Mouse (Mus musculus) embryonic facial prominence, embryonic 13.5 days (tissue): Measurements from ENCODE around the gene Efcab9. TPM values are rescaled to one million over a fixed set of nuclear protein-coding genes. Genes with fewer than 3 reads are reported as not detected.
"Not testable (repeated sequence)": the region's sequence is repeated elsewhere in the genome, so short reads cannot be mapped to it uniquely, and the experiment has no call there.

ENCODE experiments used
- ATAC-seq: fragments of 200-750 bp; cut with Nextera tagmentation; 2 replicates; pipeline ENCODE4 v1.8.0; 2017; ENCODE audit warnings: low read depth; ENCODE audit not compliant: insufficient number of reproducible peaks, insufficient read depth, low FRiP score, low TSS enrichment
- H3K27ac ChIP-seq: fragments of 300-500 bp; sonication (generic); 2 replicates; pipeline ENCODE4 v1.5.1; 2015; ENCODE audit warnings: moderate library complexity, mild to moderate bottlenecking, inconsistent platforms
- H3K27me3 ChIP-seq: fragments of 300-500 bp; sonication (generic); 2 replicates; pipeline ENCODE4 v1.6.1; 2015; ENCODE audit warnings: mild to moderate bottlenecking, inconsistent platforms
- H3K36me3 ChIP-seq: fragments of 300-500 bp; sonication (generic); 2 replicates; pipeline ENCODE4 v1.6.1; 2015; ENCODE audit warnings: mild to moderate bottlenecking, inconsistent platforms
- H3K4me1 ChIP-seq: fragments of 300-500 bp; sonication (generic); 2 replicates; pipeline ENCODE4 v1.6.1; 2015; ENCODE audit warnings: inconsistent platforms
- H3K4me2 ChIP-seq: fragments of 300-500 bp; sonication (generic); 2 replicates; pipeline ENCODE4 v1.6.1; 2015; ENCODE audit warnings: moderate library complexity, mild to moderate bottlenecking, inconsistent platforms
- H3K4me3 ChIP-seq: fragments of 300-500 bp; sonication (generic); 2 replicates; pipeline ENCODE4 v1.5.1; 2015; ENCODE audit warnings: mild to moderate bottlenecking, inconsistent platforms
- H3K9ac ChIP-seq: fragments of 300-500 bp; sonication (generic); 2 replicates; pipeline ENCODE4 v1.6.1; 2015; ENCODE audit warnings: mild to moderate bottlenecking, inconsistent platforms
- H3K9me3 ChIP-seq: fragments of 300-500 bp; sonication (generic); 2 replicates; pipeline ENCODE4 v1.6.1; 2016; ENCODE audit warnings: inconsistent platforms
- WGBS: fragments of 180-500 bp; shearing (Covaris S2); methylation state at CpG from one replicate; pipeline ENCODE4 v1.1.7; 2015; ENCODE audit warnings: mixed read lengths; 5-methylcytosine and 5-hydroxymethylcytosine counted together
- polyA plus RNA-seq: library from polyadenylated mRNA; unstranded; fragments of >200 nt; fragmentation: Nextera tagmentation; extraction: Ambion mirVana; gene quantifications from 2 replicates; pipeline ENCODE4 v1.2.1, GENCODE M21; 2015

The Efcab9 gene
- polyA plus RNA-seq, 1 experiment from 2014 or later: not detected

DNA sequence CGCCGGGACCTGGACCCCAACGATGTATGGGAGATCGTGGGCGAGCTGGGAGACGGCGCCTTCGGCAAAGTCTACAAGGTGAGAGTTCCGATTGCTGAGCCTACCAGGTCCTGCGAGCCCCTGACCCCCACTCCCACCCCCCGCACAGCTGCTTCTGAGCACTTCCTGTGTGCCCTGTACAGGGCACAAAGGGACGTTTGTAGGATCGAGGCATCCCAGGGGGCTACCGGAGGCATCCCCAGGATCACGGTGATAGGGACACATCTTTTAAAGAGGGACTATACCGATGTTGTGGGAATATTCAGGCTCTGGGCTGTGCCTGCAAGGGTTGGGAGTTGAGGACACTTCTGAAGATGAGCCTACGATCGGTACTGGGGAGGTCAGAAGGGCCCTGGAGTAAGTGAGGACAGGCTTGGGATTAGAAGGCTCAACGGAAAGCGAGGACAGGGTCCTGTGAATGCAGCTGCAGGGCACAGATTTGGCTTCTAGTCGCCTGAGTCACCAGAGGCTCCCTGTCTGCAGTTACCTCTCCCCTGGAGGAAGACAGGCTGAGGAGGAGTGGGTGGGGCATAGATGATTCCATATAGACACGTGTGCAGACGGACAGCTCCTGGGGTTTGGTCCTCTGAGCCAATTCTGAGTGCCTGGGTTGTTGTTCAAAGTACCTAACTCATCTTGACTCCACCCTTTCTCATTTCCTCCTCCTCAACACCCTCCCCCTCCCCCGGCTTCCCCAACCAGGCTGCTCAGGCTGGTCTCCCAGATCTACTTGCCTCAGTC lies 1.8 kb upstream of the Efcab9 start:
- Histone ChIP-seq H3K4me3 (peak overlapping the region; percentile 66), H3K4me2 (peak overlapping the region; percentile 99), H3K27ac (no peak overlapping the region), H3K9ac (peak overlapping the region; percentile 78), H3K4me1 (peaks cover 17% of the 10 kb centered on the region), H3K9me3 (no peaks in the 10 kb centered on the region), H3K36me3 (no peaks in the 10 kb centered on the region), H3K27me3 (peaks cover 35% of the 10 kb centered on the region)
- WGBS: under 1% methylated on average over 24 of the region's 24 CpGs
- 0 out of 2 replicates have a peak, but pooled peaks have one; percentile 11 for ATAC-seq

- Histone ChIP-seq H3K27me3 (peaks cover 35% of the 10 kb centered on the region), H3K9me3 (no peaks in the 10 kb centered on the region), H3K27ac (no peak within 1 kb of the TSS), H3K36me3 (peaks cover 7% of the 10 kb centered on the region), H3K4me1 (peaks cover 17% of the 10 kb centered on the region), H3K4me3 (peak within 1 kb of the TSS; percentile 66), H3K4me2 (peak within 1 kb of the TSS; percentile 99), H3K9ac (peak within 1 kb of the TSS; percentile 78)
- ATAC-seq: peak; percentile 87
- under 1% methylated on average over 72 of the region's 82 CpGs for WGBS
Observed at GRCm38 (mm10) chr11:32532765-32533481, 1.0 kb upstream of the Efcab9 start, which contains the start of gene Stk10. Gene Stk10, plus strand, starts transcription at chr11:32533305.

- Histone ChIP-seq H3K27ac (no peak overlapping the region), H3K4me1 (peaks cover 17% of the 10 kb centered on the region), H3K4me2 (no peak overlapping the region), H3K9me3 (no peaks in the 10 kb centered on the region), H3K9ac (no peak overlapping the region), H3K4me3 (no peak overlapping the region), H3K36me3 (peaks cover 13% of the 10 kb centered on the region), H3K27me3 (peaks cover 35% of the 10 kb centered on the region)
- WGBS: 57% methylated on average over 1 of the region's 1 CpGs
- no peak for ATAC-seq
Observed at GRCm38 (mm10) chr11:32530151-32530550, 1.7 kb downstream of the Efcab9 start.

DNA sequence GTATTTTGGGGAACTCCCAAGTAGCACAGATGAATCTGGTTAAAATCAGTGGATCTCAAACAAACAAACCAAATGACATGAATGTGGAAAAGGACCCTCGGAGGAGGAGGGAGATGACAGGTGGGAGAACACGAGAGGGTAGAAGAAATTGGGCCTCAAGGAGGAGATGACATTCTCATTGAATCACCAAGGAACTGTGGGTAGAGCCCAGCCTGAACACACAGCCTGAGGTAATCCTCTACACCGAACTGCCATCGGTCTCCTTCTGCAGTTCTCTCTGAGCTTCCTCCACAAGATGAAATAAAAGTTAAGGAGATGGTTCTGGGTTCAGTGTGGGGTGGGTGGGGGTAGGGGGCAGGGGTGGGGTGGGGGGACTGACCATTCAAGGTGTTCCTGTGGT lies 4.9 kb downstream of the Efcab9 start:
- no peak overlapping the region for H3K9ac ChIP-seq
- H3K9me3 ChIP-seq: no peaks in the 10 kb centered on the region
- peaks cover 25% of the 10 kb centered on the region for H3K36me3 ChIP-seq
- H3K27ac ChIP-seq: no peak overlapping the region
- no peak overlapping the region for H3K4me3 ChIP-seq
- peaks cover 16% of the 10 kb centered on the region for H3K27me3 ChIP-seq
- WGBS: 82% methylated on average over 4 of the region's 4 CpGs
- H3K4me2 ChIP-seq: no peak overlapping the region
- ATAC-seq: no peak
- H3K4me1 ChIP-seq: no peaks in the 10 kb centered on the region

GRCm38 (mm10) chr11:32524122-32524920 lies 7.6 kb downstream of the Efcab9 start:
- Histone ChIP-seq H3K36me3 (peaks cover 37% of the 10 kb centered on the region), H3K27ac (no peak overlapping the region), H3K9ac (no peak overlapping the region), H3K9me3 (no peaks in the 10 kb centered on the region), H3K4me3 (no peak overlapping the region), H3K27me3 (no peaks in the 10 kb centered on the region), H3K4me2 (no peak overlapping the region), H3K4me1 (no peaks in the 10 kb centered on the region)
- 82% methylated on average over 11 of the region's 11 CpGs for WGBS
- no peak for ATAC-seq

DNA sequence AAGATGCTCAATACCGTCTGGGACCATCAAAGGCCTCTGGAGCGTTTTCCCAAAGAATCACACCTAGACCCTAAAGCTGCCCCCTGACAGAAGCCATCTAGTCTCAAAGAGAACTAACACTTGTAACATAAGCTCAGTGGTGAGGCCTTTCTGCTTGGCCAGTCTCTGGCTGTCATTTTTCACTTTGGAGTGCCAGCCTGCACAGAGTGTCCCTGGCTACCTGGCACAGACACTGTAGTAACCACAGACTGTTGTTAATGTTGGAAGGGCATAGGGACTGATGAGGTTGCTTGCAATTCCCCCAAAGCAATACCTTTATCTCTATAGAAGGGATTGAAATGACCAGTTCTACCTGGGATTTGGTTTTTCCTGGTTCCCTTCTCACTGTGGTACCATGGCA lies 10.6 kb downstream of the Efcab9 start:
- peaks cover 48% of the 10 kb centered on the region for H3K36me3 ChIP-seq
- H3K9ac ChIP-seq: no peak overlapping the region
- H3K4me2 ChIP-seq: no peak overlapping the region
- ATAC-seq: no peak
- no peaks in the 10 kb centered on the region for H3K4me1 ChIP-seq
- H3K9me3 ChIP-seq: no peaks in the 10 kb centered on the region
- WGBS: 87% methylated on average over 2 of the region's 2 CpGs
- no peaks in the 10 kb centered on the region for H3K27me3 ChIP-seq
- no peak overlapping the region for H3K4me3 ChIP-seq
- H3K27ac ChIP-seq: no peak overlapping the region

DNA sequence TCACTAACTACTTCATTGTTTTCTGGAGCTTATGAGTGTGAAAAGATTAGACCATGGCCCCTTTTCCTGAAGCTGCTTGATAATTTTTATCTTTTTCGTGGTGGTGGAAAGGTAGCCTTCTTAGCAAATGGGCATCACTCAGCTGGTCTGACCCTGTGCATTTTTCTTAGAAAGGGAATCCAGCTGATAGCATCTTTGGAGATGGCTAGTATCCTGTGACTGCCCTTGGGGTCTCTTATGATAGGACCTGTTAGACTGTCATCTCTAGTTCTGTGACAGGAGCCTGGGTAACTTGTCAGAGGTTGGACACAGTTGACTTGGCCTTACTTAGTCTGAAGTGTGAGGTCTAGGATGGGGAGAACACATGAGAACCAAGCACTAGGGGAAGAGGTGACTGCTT lies 12.5 kb downstream of the Efcab9 start:
- Histone ChIP-seq H3K9me3 (no peaks in the 10 kb centered on the region), H3K4me1 (no peaks in the 10 kb centered on the region), H3K9ac (no peak overlapping the region), H3K27ac (no peak overlapping the region), H3K27me3 (no peaks in the 10 kb centered on the region), H3K4me2 (no peak overlapping the region), H3K4me3 (no peak overlapping the region), H3K36me3 (peaks cover 49% of the 10 kb centered on the region)
- WGBS: 89% methylated on average over 1 of the region's 1 CpGs
- ATAC-seq: no peak

DNA sequence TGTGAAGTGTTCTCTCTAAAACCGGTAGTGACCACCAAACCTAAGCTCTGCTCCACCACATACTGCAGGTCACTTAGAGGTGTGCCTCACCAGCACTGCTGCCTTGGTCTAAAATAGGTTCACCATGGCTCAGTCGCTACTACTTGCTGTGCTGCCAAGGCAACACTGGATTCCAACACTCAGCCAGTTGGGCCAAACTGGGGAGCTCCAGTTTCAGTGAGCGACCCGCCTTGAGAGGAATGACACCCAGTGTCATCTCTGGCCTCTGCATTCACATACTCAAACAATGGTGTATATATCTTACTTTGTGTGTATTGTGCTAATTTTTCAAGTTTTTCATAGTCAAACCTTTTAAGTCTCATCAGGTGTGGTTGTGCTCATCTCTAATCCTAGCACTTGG lies 13.1 kb downstream of the Efcab9 start:
- H3K27ac ChIP-seq: no peak overlapping the region
- H3K4me1 ChIP-seq: no peaks in the 10 kb centered on the region
- H3K9me3 ChIP-seq: no peaks in the 10 kb centered on the region
- H3K9ac ChIP-seq: no peak overlapping the region
- H3K4me3 ChIP-seq: no peak overlapping the region
- H3K4me2 ChIP-seq: no peak overlapping the region
- no peaks in the 10 kb centered on the region for H3K27me3 ChIP-seq
- WGBS: 91% methylated on average over 4 of the region's 4 CpGs
- ATAC-seq: no peak
- peaks cover 47% of the 10 kb centered on the region for H3K36me3 ChIP-seq

DNA sequence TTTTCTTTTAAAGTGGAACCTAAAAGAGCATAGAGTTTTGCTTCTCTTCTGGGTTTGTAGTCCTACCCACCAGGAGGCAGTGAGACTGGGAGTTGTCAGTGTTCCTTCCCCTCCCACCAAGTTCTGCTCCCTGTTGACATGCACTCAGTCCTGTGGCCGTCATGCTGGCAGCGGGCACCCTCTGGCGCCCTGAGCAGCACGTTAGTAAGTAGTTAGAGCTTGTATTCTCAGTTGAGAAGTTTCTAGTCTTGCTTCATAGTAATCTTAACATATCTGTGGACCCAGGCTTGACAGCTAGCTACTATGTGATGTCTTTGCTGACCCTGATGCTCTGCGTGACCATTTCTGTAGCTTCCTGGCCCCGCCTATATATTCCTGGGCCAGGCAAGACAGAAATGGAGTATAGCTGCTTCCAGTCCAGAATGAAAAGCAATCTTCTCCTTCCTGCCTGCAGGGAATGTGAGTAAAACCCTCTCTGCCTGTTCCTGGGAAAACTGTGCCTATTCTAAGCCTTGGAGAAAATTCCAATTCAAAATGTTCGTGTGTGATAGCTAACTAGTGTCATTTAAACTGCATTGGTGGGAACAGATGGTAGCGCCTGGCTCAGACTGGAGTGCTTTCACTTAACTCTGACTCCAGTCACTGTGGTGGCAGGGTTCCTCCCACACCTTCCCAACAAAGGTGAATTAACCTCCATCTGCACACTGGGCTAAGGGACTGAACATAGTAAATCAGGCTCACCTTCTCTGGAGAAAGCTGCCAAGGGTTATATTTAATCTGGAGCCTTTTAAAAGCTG lies 14.8 kb downstream of the Efcab9 start:
- Histone ChIP-seq H3K9me3 (no peaks in the 10 kb centered on the region), H3K4me2 (no peak overlapping the region), H3K9ac (no peak overlapping the region), H3K4me3 (no peak overlapping the region), H3K27ac (no peak overlapping the region), H3K4me1 (no peaks in the 10 kb centered on the region), H3K36me3 (peaks cover 37% of the 10 kb centered on the region), H3K27me3 (no peaks in the 10 kb centered on the region)
- 85% methylated on average over 8 of the region's 8 CpGs for WGBS
- ATAC-seq: no peak

- Histone ChIP-seq H3K4me2 (no peak overlapping the region), H3K4me3 (no peak overlapping the region), H3K27me3 (no peaks in the 10 kb centered on the region), H3K9ac (no peak overlapping the region), H3K27ac (no peak overlapping the region), H3K4me1 (no peaks in the 10 kb centered on the region), H3K9me3 (no peaks in the 10 kb centered on the region), H3K36me3 (peaks cover 35% of the 10 kb centered on the region)
- WGBS: 94% methylated on average over 12 of the region's 12 CpGs
- no peak for ATAC-seq
Observed at GRCm38 (mm10) chr11:32516091-32516490, 15.8 kb downstream of the Efcab9 start.

GRCm38 (mm10) chr11:32514853-32515252 lies 17.0 kb downstream of the Efcab9 start:
- ATAC-seq, H3K27ac ChIP-seq, H3K4me2 ChIP-seq, H3K4me1 ChIP-seq, H3K9me3 ChIP-seq, H3K9ac ChIP-seq, H3K27me3 ChIP-seq, H3K4me3 ChIP-seq: not testable (repeated sequence)
- WGBS: 79% methylated on average over 5 of the region's 5 CpGs
- H3K36me3 ChIP-seq: peaks cover 31% of the 10 kb centered on the region
